Mouse (Mus musculus): ENCODE measurements around the gene Guca1b. TPM values are rescaled to one million over a fixed set of nuclear protein-coding genes. Genes with fewer than 3 reads are reported as not detected.
"Not testable (repeated sequence)": the region's sequence is repeated elsewhere in the genome, so short reads cannot be mapped to it uniquely, and the experiment has no call there.

Gene Guca1b
- polyA plus RNA-seq, 1 experiment = 1.2 TPM

GRCm38 (mm10) chr17:47395376-47395913 lies 10.3 kb downstream of the Guca1b start:
- peak overlapping the region; percentile 75 for H3K4me3 ChIP-seq (replicated peaks; ENCODE audit: control insufficient read depth, low read depth, low read length)
- no peak overlapping the region for H3K27ac ChIP-seq (ENCODE audit: control insufficient read depth, insufficient read depth, low read depth, low read length, poor library complexity)
- TF ChIP-seq CTCF (IDR thresholded peaks at IDR 0.05; ENCODE audit: control insufficient read depth, insufficient read depth, low read length) = no peak
- TF ChIP-seq POLR2A (IDR thresholded peaks at IDR 0.05; ENCODE audit: borderline replicate concordance, control insufficient read depth, low read depth, low read length) = no peak
- 1% methylated on average over 20 of the region's 20 CpGs for WGBS
- H3K4me1 ChIP-seq (ENCODE audit: control insufficient read depth, insufficient read depth, low read length) = no peaks in the 10 kb centered on the region; the same call in 1 of the 2 replicates

GRCm38 (mm10) chr17:47399091-47399490 lies 13.9 kb downstream of the Guca1b start:
- no peak overlapping the region for H3K27ac ChIP-seq (ENCODE audit: control insufficient read depth, insufficient read depth, low read depth, low read length, poor library complexity)
- TF ChIP-seq CTCF (IDR thresholded peaks at IDR 0.05; ENCODE audit: control insufficient read depth, insufficient read depth, low read length) = no peak
- TF ChIP-seq POLR2A (IDR thresholded peaks at IDR 0.05; ENCODE audit: borderline replicate concordance, control insufficient read depth, low read depth, low read length) = no peak
- 77% methylated on average over 8 of the region's 8 CpGs for WGBS
- H3K4me3 ChIP-seq (replicated peaks; ENCODE audit: control insufficient read depth, low read depth, low read length) = no peak overlapping the region
- H3K4me1 ChIP-seq (ENCODE audit: control insufficient read depth, insufficient read depth, low read length) = no peaks in the 10 kb centered on the region; the same call in 1 of the 2 replicates

GRCm38 (mm10) chr17:47400451-47400850 lies 15.3 kb downstream of the Guca1b start, which contains the start of gene Guca1a:
TSS of gene Guca1a (minus strand) at chr17:47400584.
- H3K27ac ChIP-seq (ENCODE audit: control insufficient read depth, insufficient read depth, low read depth, low read length, poor library complexity) = no peak within 1 kb of the TSS

DNA sequence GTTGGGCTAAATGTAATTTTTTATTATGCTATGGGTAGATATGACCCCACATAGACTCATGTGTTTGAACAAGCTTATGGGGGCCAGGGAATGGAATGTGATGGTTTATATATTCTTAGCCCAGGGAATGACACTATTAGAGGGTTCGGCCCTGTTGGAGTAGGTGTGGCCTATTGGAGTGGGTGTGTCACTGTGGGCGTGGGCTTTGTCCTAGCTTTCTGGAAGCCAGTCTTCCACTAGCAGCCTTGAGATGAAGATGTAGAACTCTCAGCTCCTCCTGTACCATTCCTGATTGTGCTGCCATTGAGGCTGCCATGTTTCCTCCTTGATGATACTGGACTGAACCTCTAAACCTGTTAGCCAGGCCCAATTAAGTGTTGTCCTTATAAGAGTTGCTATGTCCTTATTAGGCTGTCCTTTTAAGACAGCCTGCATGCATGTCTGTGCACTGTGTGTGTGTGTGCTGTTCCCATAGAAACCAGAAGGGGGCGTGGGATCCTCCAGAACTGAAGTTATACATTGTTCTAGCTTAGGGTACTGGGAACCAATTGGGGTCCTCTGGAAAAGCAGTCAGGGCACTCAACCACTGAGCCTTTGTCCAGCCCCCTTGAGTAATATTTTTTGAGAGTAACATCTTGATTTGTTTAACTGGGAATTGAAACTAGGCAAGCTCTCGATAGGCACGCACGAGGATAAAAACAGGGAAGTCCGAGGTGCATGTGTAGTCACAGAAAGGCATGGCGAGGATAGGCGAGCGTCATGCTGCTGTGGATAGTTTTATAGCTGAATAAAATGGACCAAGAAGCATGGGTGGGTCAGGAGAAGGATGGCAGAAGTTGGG lies 22.7 kb downstream of the Guca1b start:
- WGBS = 48% methylated on average over 10 of the region's 10 CpGs
- Histone ChIP-seq H3K27ac (ENCODE audit: control insufficient read depth, insufficient read depth, low read depth, low read length, poor library complexity) (no peak overlapping the region), H3K4me1 (ENCODE audit: control insufficient read depth, insufficient read depth, low read length) (no peaks in the 10 kb centered on the region), H3K4me3 (replicated peaks; ENCODE audit: control insufficient read depth, low read depth, low read length) (no peak overlapping the region)
- TF ChIP-seq POLR2A (IDR thresholded peaks at IDR 0.05; ENCODE audit: borderline replicate concordance, control insufficient read depth, low read depth, low read length) (no peak), CTCF (IDR thresholded peaks at IDR 0.05; ENCODE audit: control insufficient read depth, insufficient read depth, low read length) (no peak)

More at GRCm38 (mm10) chr17:47400451-47400850, 15.3 kb downstream of the Guca1b start, which contains the start of gene Guca1a:
- Histone ChIP-seq H3K4me3 (replicated peaks; ENCODE audit: control insufficient read depth, low read depth, low read length) (no peak within 1 kb of the TSS), H3K4me1 (ENCODE audit: control insufficient read depth, insufficient read depth, low read length) (no peaks in the 10 kb centered on the region)
- TF ChIP-seq POLR2A (IDR thresholded peaks at IDR 0.05; ENCODE audit: borderline replicate concordance, control insufficient read depth, low read depth, low read length) = no peak
- TF ChIP-seq CTCF (IDR thresholded peaks at IDR 0.05; ENCODE audit: control insufficient read depth, insufficient read depth, low read length) = no peak
- WGBS = 77% methylated on average over 10 of the region's 10 CpGs

DNA sequence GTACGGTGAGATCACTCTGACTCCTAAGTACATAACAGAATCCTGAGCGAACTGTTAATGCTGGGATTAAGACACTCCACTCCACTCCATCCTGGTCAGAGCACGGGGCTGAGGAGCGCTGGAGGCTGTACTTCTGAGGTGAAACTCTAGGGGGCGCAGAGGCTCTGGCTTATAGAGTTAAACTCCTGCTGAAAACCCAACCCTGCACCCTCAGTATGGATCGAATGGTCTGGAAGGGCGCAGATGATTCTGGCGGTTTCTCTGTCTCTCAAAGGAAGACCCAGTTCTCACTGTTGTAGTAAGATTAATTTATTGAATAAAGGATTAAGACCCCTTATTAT lies 23.3 kb downstream of the Guca1b start:
- TF ChIP-seq CTCF (IDR thresholded peaks at IDR 0.05; ENCODE audit: control insufficient read depth, insufficient read depth, low read length) (peak; percentile 73), POLR2A (IDR thresholded peaks at IDR 0.05; ENCODE audit: borderline replicate concordance, control insufficient read depth, low read depth, low read length) (no peak)
- Histone ChIP-seq H3K4me3 (replicated peaks; ENCODE audit: control insufficient read depth, low read depth, low read length) (no peak overlapping the region), H3K4me1 (ENCODE audit: control insufficient read depth, insufficient read depth, low read length) (no peaks in the 10 kb centered on the region), H3K27ac (ENCODE audit: control insufficient read depth, insufficient read depth, low read depth, low read length, poor library complexity) (no peak overlapping the region)
- 12% methylated on average over 8 of the region's 8 CpGs for WGBS

- not testable (repeated sequence) for H3K4me3 ChIP-seq (replicated peaks; ENCODE audit: control insufficient read depth, low read depth, low read length); H3K4me1 ChIP-seq (ENCODE audit: control insufficient read depth, insufficient read depth, low read length); H3K27ac ChIP-seq (ENCODE audit: control insufficient read depth, insufficient read depth, low read depth, low read length, poor library complexity)
- 4% methylated on average over 74 of the region's 74 CpGs for WGBS
These were observed 25.0 kb downstream of the Guca1b start for GRCm38 (mm10) chr17:47409897-47410861.

- Histone ChIP-seq H3K4me3 (replicated peaks; ENCODE audit: control insufficient read depth, low read depth, low read length) (no peak overlapping the region), H3K4me1 (ENCODE audit: control insufficient read depth, insufficient read depth, low read length) (no peaks in the 10 kb centered on the region), H3K27ac (ENCODE audit: control insufficient read depth, insufficient read depth, low read depth, low read length, poor library complexity) (no peak overlapping the region)
- TF ChIP-seq CTCF (IDR thresholded peaks at IDR 0.05; ENCODE audit: control insufficient read depth, insufficient read depth, low read length) (no peak), POLR2A (IDR thresholded peaks at IDR 0.05; ENCODE audit: borderline replicate concordance, control insufficient read depth, low read depth, low read length) (no peak)
- 76% methylated on average over 2 of the region's 2 CpGs for WGBS
These were observed 35.0 kb downstream of the Guca1b start for GRCm38 (mm10) chr17:47420195-47420594.

DNA sequence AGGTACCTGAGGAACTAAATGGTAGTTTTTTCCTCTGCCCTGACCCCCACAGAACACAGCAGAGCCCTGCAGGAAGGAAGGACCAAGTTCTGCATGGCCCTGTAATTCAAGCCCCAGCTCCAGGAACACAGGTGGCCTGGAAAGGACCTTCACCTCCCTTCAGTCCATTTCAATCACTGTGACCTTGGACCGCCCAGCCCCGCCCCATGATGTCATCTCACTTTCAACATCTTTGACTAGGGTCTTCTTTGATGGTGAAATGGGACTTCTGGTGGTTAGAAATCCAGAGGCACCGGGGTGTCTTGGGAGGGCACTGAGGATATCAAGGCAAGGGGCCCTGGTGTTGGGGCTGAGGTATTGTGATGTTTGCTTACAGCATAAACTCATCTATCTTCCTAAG lies 36.4 kb downstream of the Guca1b start:
- no peaks in the 10 kb centered on the region for H3K4me1 ChIP-seq (ENCODE audit: control insufficient read depth, insufficient read depth, low read length)
- no peak overlapping the region for H3K4me3 ChIP-seq (replicated peaks; ENCODE audit: control insufficient read depth, low read depth, low read length)
- no peak overlapping the region for H3K27ac ChIP-seq (ENCODE audit: control insufficient read depth, insufficient read depth, low read depth, low read length, poor library complexity)
- no peak for TF ChIP-seq POLR2A (IDR thresholded peaks at IDR 0.05; ENCODE audit: borderline replicate concordance, control insufficient read depth, low read depth, low read length)
- no peak for TF ChIP-seq CTCF (IDR thresholded peaks at IDR 0.05; ENCODE audit: control insufficient read depth, insufficient read depth, low read length)
- WGBS = 75% methylated on average over 3 of the region's 3 CpGs

DNA sequence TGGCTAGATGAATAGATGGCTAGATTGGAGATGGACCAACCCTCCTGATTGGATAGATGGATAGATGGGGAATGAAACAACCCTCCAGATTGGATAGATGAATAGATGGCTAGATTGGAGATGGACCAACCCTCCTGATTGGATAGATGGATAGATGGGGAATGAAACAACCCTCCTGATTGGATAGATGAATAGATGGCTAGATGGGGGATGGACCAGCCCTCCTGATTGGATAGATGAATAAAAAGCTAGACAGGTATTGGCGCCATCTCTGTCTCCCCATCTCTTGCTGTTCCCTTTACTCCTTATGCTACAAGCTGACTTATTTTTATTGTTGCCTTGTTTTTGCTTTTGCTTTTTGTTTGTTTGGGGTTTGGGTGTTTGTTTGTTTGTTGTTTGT lies 37.4 kb downstream of the Guca1b start:
- H3K27ac ChIP-seq (ENCODE audit: control insufficient read depth, insufficient read depth, low read depth, low read length, poor library complexity); H3K4me1 ChIP-seq (ENCODE audit: control insufficient read depth, insufficient read depth, low read length); H3K4me3 ChIP-seq (replicated peaks; ENCODE audit: control insufficient read depth, low read depth, low read length): not testable (repeated sequence)
- 90% methylated on average over 1 of the region's 1 CpGs for WGBS

Data from bone marrow, adult 2 months (tissue).